Mouse (Mus musculus) limb, embryonic 13.5 days (tissue): Measurements from ENCODE around the gene Atp6v1e2. TPM values are rescaled to one million over a fixed set of nuclear protein-coding genes. Genes with fewer than 3 reads are reported as not detected.

Experiments
- polyA plus RNA-seq: library from polyadenylated mRNA; unstranded; fragments of >200 nt; fragmentation: Nextera tagmentation; extraction: Ambion mirVana; gene quantifications from 2 replicates; pipeline ENCODE4 v1.2.1, GENCODE M21; 2015

The Atp6v1e2 gene
- polyA plus RNA-seq, 1 experiment from 2014 or later = not detected

Other genes with a start within 250 kb of the Atp6v1e2 start
- gene Epas1, start 194.2 kb downstream of the Atp6v1e2 start, polyA plus RNA-seq = 2.8 and 3.4 TPM in 2 replicates
- not detected in 2 replicates for gene Tmem247, start 30.5 kb downstream of the Atp6v1e2 start, polyA plus RNA-seq
- gene Rhoq, start 15.2 kb upstream of the Atp6v1e2 start, polyA plus RNA-seq = 22.1 and 24.6 TPM in 2 replicates
- gene Pigf, start 77.5 kb upstream of the Atp6v1e2 start, polyA plus RNA-seq = 29.2 and 30.6 TPM in 2 replicates
- 139 and 140 TPM in 2 replicates for gene Cript, start 77.7 kb upstream of the Atp6v1e2 start, polyA plus RNA-seq
- 15.9 and 16.2 TPM in 2 replicates for gene Socs5, start 159.8 kb upstream of the Atp6v1e2 start, polyA plus RNA-seq